Mouse (Mus musculus): Measurements from ENCODE around the gene Il27ra. TPM values are rescaled to one million over a fixed set of nuclear protein-coding genes. Genes with fewer than 3 reads are reported as not detected.

The Il27ra gene
- total RNA-seq, 1 experiment from 2014 or later: 5.5 TPM

DNA sequence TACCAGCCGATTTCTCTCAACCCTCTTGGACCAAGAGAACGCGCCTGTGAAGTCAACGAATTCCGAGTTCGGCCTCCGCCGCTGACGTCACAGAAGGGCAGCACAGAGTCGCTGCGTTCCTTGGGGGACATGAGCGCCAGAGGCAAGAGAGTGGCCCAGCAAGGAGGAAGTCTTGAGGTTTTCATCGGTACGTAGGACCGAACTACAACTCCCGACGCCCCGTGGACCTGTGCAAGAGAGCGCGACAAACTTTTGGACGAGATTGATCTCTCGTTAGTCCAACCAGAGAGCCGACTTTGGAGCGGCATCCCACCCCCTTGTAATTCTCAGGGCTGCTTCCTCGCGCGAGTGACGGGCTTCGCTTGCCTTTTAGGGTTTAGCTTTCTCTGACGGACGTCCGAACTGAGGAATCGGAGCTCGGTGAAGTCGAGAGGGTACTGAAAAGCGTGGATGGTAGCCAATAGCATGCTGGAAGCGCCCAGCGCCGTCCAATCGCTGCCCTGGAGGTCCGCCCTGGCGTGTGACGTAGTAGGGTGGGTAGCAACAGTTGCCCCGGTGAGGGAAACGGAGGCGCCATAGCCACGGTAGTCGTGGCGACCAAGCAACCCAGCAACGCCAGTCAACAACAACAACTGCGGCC lies 24.0 kb upstream of the Il27ra start, which contains the start of gene Rfx1:
Gene Rfx1 (plus strand): TSS at position 544 of the 640 bp plus-strand sequence.
- peak; percentile 87 for ATAC-seq (replicated peaks; ENCODE audit: low read depth, poor library complexity, severe bottlenecking)

DNA sequence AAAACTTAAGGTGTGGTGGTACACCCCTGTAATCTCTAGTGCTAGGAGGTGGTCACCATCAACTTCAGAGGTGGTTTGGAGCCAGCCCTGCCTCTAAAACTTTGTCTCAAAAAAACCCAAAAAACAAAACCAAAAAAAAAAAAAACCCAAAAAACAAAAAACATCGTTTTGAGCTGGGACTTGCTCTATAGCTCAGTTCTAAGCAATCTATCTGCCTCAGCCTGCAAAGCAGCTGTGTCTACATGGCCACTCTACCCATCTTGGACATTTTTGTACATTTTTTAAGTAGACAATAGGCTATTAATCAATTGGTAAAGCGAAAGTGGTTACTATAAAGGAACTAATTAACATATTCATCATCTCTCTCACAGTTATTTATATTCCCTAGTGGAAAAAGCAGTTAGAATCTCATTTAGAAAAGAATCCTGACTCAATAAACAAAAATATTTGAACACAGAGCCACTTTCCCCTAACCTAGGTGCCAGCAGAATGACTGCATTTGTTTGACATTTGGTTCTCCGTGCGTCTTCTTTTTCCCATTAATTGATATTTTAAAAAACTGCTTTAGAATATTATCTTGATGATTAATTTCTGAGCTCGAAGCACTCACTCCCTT lies 23.2 kb upstream of the Il27ra start:
- ATAC-seq (replicated peaks; ENCODE audit: low read depth, poor library complexity, severe bottlenecking): no peak

DNA sequence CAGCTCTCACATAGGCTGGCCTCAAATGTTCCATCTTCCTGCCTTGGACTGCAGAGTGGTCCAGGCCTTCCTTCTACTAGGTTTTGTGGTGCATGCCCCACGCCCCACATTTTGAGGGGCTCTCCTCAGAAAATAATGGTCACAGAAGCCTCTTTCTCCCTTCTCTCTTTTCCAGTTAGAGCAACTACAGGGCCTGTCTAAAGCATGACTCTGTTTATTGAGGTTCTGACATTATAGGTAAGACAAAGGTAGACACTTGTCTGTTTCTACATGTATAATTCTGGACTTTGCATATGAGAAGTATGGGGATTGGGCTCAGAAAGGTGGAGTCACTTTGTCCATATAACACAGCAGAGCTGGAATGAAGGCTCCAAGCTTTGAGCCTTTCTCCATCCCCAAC lies 22.6 kb upstream of the Il27ra start, which contains the start of gene Gm10643:
Gene Gm10643 (minus strand): TSS at position 101 of the 400 bp plus-strand sequence.
- ATAC-seq (replicated peaks; ENCODE audit: low read depth, poor library complexity, severe bottlenecking): no peak

DNA sequence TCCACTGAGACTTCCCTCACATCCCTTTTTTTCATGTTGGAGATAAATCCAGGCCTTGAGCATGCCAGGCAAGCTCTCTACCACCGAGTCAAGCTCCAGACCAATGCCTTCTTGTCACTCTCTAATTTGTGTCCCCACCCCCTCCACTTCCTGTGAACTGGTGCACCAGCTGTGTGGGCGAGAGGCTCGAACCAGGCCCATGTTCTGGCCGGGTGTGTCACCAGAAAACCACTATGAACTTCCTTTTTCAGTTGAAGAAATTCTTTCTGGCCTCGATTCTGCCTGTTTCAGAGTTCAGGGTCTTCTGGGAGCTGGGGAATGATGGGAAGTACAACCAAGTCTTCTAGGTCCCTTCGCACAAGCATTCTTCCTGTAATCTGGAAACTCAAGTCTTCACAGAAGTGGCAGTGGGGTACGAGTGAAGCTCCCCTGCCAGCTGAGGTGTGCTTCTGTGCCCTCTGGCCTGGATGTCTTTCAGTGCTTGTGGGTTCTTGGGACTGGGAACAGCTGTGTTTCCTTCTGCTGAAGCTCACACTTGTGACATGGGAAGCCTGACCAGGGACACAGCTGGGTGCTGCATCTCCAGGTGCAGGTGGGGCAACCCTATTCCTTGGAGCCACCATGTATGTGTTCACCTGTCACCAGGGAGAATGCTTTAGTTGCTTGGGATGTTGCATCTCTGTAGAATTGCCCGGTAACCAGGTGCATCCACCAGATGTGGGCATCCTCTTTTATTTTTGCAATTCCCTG lies 21.6 kb upstream of the Il27ra start:
- 0 out of 2 replicates have a peak, but pooled peaks have one; percentile 10 for ATAC-seq (replicated peaks; ENCODE audit: low read depth, poor library complexity, severe bottlenecking)

DNA sequence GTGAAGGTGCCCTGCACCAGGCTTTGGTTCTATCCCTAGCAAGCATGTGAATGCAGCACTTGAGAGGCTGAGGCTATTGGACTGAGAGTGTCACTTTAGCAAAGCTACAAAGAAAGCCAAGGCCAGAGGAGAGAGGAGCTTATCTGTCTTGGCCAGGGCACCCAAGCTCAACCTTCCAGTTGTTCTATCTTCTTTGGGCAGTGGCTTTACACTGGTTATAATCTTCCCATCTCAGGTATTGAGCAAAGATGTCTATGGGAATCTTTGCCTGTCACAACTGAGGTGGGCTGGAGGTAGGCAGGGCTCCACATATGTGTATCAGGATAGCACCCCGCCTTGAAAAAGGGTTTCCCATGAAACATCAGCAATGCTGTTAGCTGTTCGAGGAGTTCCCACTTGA lies 17.9 kb upstream of the Il27ra start:
- ATAC-seq (replicated peaks; ENCODE audit: low read depth, poor library complexity, severe bottlenecking): peak; percentile 48

DNA sequence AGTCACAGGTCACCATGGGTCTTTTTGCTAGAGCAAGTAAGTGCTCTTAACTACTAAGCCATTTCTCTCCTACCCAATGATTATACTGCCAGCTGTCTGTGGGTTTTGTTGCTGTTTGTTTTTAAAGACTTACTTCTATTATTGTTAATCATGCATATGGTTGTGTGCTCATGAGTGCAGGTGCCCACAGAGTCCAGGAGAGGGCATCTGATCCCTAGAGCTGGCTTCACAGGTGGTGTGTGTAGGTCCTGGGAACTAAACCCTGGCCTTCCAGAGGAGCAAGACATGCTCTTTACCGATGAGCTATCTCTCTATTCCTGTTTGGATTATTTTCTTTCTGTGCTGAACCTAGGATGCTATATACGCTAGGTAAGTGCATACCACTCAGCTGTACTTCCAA lies 16.8 kb upstream of the Il27ra start:
- ATAC-seq (replicated peaks; ENCODE audit: low read depth, poor library complexity, severe bottlenecking): no peak

DNA sequence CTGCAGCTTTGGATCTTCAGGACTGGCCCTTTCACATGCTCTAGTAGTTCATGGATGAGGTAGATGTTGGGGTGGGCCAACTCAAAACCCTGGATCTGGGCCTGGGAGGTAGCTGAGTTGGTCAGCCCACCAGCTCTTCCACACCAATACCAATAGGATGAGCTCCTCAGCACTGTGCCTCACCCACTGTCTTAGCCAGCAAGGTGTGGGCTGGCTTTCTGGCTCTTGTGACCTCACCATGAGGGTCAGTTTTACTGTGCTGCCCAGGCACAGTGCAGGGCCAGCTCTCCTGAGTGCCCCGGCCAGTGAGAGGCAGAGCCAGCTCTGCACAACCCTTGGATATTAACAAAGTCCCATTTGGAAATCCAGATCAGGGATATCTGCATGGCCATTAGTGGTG lies 15.4 kb upstream of the Il27ra start:
- no peak for ATAC-seq (replicated peaks; ENCODE audit: low read depth, poor library complexity, severe bottlenecking)

DNA sequence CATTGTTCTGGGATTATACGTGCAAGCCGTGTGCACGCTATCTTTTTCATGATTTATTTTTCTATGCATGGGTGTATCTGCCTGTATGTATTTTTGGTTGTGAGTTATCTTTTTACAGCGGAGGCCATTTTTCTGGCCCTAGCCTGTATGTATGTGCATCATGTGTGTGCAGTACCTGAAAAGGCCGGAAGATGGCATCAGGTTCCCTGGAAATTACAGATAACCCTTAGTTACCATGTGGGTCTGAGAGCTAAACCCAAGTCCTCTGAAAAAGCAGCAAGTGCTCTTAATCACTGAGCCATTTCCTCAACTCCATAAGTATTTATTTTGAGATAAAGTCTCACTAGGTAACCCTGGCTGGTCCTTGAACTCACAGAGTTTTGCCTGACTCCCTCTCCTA lies 10.8 kb upstream of the Il27ra start:
- no peak for ATAC-seq (replicated peaks; ENCODE audit: low read depth, poor library complexity, severe bottlenecking)

DNA sequence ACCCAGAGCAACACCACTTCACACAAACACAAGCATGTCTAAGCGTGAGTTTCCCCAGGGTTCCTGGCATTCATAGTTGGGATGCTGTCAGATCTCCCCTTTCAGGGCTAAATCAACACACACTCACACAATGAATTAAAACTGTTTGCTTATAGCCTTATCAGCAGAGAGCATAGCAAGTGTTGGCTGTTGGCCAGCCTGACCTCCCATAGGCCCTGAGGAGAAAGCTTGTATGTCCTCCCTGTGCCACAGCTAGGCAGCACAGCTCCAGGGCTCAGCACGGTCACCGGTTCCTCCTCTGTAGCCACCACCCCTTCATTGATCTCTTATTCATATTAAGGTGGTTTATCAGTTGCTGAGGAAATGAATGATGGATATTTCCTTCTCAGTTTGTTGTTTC lies 10.4 kb upstream of the Il27ra start:
- peak; percentile 71 for ATAC-seq (replicated peaks; ENCODE audit: low read depth, poor library complexity, severe bottlenecking)

DNA sequence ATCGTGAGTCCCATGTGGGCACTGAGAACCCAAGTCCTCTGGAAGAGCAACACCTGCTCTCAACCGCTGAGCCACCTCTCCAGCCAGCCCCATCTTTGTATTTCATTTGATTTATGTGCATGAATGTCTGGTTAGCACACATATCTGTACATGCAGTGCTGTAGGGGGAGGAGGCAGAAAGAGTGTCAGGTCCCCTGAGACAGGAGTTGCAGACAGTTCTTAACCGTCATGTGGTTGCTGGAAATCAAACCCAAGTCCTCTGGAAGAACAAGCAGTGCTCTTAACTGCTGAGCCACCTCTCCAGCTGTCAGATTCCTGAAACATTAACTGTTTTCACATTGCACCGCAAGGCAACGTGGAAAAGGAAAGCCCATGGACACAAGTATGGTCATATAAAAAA lies 5.8 kb upstream of the Il27ra start:
- no peak for ATAC-seq (replicated peaks; ENCODE audit: low read depth, poor library complexity, severe bottlenecking)

DNA sequence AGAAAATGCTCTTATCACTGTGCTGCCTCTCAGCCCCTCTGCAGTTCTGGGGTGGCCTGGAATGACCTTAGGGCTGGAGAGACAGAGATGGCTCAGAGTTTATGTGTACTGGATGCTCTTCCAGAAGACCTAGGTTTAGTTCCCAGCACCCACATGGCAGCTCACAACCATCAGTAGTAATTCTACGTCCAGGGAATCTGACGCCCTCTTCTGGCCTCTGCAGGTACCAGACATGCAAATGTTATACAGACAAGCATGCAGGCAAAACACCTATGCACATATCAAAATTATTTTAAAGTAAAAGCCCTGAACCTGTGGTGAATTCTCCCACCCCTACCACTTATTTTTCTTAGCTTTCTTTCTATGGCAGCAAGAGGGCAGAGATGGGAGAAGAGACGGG lies 4.1 kb upstream of the Il27ra start:
- no peak for ATAC-seq (replicated peaks; ENCODE audit: low read depth, poor library complexity, severe bottlenecking)

DNA sequence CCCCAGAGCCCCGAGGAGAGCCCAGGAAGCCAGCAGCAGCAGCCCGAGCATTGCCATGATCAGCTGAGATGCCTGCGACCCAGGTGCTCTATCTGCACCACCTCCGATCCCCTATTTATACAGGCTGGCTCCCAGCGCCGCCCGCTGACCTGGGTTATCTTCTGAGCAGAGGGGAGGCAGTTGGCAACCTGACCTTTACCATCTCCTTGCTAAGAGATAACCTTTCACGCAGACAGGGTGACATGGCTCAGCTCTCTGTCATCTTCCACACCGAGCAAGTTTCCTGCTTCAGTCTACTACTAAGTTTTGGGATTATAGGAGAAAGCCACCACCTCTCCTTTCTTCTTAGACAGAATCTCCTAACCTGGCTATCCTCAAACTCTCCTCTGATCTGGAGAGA lies 2.5 kb upstream of the Il27ra start, which contains the start of gene Rln3:
Gene Rln3 (minus strand): TSS at position 101 of the 400 bp plus-strand sequence.
- ATAC-seq (replicated peaks; ENCODE audit: low read depth, poor library complexity, severe bottlenecking): no peak

DNA sequence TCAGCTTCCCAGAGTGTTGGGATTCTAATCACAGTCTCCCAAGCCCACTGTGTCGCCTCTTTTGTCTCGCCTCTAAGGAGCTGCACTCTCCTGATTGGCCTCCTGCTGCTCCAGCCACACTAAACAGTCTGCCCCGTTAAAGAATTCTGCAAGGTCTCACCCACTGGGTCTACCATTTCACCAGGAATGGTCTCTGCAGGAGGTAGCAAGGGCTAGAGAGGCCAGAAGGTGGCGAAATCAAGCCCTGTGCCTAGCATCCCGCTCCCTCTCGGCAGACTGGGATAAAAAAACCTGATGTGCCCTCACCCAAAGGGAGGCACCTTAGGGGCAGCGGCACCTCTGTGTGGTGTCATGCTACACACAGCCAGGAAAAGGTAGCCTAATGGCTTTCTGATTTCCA lies 1.7 kb upstream of the Il27ra start:
- ATAC-seq (replicated peaks; ENCODE audit: low read depth, poor library complexity, severe bottlenecking): no peak

DNA sequence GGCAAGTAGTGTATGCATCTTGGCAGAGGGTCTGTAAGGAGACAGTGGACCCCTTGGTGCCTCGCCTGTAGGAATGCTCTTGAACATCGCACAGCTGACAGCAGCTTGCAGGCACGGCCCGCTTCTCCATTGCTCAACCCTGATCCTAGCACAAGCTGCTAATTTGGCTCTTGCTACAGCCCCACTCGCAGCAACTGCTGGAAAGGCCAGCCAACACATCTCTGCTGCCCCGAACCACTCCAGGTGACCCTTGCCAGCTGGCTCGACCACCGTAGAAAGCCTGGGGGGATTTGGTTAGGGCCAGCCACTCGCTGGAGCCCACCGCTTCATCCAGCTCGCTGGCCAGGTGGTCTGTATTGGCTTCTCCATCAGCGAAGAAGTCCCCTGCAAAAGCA lies 556 bp upstream of the Il27ra start:
- ATAC-seq (replicated peaks; ENCODE audit: low read depth, poor library complexity, severe bottlenecking): no peak

DNA sequence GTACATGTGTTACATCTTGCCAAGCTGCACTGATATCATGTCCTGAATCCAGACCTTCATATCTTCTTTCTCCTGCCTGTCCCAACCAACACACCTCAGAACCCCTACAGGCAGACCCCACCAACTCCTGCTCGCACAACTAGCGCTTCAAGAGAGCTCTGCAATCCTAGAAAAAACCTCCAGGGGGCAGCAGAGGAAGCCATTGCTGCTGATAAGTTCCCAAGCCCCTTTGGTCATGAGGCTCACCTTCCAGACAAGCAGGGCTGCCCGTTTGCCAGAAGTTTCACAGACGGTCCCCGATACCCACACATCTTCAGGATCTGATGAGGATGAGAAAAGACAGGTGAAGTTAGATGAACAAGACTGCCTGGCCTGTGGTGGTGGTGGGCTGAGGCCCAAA lies 3.3 kb downstream of the Il27ra start:
- ATAC-seq (replicated peaks; ENCODE audit: low read depth, poor library complexity, severe bottlenecking): peak; percentile 65

DNA sequence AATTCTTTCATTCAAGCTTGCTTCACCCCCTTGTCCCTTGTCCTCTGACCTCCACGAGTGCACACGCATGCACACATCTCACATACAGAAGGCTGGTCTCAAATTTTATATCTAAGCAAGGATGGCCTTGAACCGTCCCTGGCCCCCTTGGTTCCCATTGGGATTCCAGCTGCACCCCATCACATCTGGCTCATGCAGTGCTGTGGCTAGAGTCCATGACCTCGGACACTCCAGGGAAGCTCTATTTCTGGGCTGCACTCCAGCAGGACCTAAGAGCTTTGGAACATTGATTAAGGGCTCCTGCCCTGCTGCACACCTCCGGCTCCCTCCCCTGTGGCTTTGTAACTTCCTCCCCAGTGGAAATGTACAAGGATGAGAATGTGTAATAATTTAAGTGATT lies 4.4 kb downstream of the Il27ra start:
- ATAC-seq (replicated peaks; ENCODE audit: low read depth, poor library complexity, severe bottlenecking): no peak

DNA sequence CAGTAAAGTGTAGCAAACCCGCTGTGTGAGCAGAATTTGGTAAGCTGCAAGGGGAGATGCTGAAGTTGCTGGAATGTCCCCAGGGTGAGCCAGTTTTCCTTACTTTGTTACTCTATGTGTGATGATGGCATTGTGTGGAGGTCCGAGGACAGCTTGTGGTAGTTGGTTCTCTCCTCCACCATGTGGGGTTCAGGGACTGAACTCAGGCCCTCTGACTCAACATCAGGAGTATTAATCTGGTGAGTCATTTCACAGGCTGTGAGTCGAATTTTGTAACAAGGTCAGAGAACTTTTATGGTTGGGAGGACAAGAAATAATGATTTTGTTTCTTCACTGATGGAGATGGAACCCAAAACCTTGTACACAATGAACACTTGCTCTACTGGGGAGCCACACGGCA lies 9.6 kb downstream of the Il27ra start:
- ATAC-seq (replicated peaks; ENCODE audit: low read depth, poor library complexity, severe bottlenecking): no peak

DNA sequence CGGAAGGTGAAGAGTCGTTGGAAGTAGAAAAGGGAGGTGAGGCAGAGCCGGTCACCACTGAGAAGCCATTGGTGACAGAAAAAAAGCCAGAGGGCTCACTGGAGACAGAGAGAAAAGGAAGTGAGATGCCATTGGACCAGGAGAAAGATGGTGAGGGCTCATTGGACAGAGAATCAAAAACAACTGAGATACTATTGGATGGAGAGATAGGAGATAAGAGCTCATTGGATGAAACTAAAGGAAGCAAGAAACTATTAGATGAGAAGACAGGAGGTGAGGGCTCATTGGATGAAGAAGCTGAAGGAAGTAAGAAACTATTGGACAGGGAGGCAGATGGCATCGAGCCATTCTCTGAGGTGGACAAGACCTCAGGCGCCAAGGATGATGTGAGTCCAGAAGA lies 13.1 kb downstream of the Il27ra start:
- ATAC-seq (replicated peaks; ENCODE audit: low read depth, poor library complexity, severe bottlenecking): no peak

DNA sequence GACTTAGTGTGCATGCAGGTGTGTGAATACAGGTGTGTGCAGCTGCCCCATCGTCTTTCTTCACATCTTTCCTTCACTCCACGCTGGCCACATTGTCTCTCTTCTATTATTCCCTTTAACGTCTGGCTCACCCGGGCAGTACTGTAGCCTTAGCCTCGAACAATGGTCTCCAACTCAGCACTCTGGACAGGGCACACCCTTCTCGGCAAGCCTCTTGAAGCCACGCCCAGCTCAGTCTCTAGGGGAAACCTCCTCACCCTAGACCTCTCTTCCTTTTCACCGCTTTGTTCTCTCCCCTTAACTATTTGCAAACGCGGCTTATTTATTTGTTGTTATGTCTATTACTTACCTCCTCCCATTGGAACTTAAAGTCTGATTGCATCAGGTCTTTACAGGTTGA lies 14.9 kb downstream of the Il27ra start:
- peak; percentile 69 for ATAC-seq (replicated peaks; ENCODE audit: low read depth, poor library complexity, severe bottlenecking)

DNA sequence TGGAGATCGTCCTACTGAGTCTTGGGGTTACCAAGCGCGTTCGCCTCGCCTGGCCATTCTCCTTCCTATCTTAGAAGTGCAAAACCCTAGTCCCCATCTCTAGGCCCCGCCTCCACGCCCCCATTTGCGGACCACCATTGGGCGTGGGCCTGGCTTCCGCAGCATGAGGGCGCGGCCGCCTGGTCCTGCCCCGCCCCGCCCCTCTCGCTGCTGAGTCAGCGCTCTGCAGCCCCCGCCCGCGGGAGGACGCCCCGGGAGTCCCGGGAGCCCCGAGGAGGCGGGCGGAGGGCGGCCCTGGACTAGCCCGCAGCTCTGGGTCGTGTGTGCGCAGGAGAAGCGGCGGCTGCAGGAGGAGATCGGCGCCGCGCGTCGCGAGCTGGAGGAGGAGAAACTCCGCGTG lies 16.5 kb downstream of the Il27ra start:
- peak; percentile 57 for ATAC-seq (replicated peaks; ENCODE audit: low read depth, poor library complexity, severe bottlenecking)

DNA sequence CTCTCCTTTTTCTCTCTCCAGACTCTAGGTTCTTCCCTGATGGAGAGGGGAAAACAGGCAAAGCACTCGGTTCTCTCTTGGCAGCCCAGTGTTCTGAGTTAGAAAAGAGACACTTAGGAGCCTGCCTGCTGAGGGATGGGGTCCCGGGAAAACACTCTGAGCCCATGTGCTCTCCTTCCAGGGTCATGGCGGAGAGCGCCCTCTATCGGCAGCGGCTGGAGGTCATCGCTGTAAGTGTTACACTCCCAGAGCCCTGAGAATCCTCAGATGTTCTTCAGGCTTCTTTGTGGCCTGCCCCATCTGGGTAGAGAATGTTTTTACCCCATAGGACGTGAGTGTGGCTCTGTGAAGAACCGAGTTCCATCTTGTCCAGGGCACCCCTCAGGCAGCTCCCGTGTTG lies 18.2 kb downstream of the Il27ra start:
- peak; percentile 24; the same call in 1 of the 2 replicates for ATAC-seq (replicated peaks; ENCODE audit: low read depth, poor library complexity, severe bottlenecking)
